In genomic region chr17:57001228-57001627, GRCm38 (mm10) we compare ENCODE assay signal across 28 mouse cellular contexts. TPM values are rescaled to one million over a fixed set of nuclear protein-coding genes. Genes with fewer than 3 reads are reported as not detected.
DNase-seq lines count a peak whose midpoint lies in the region; ATAC-seq and TF ChIP-seq lines count a peak whose summit lies in the region.
"Had no signal": no experiment of that assay in that cellular context is flagged by ENCODE, and none has a peak within 500 bp of the region (broad histone marks: within the 10 kb centered on the region; RNA-seq: fewer than 3 reads in every experiment).

No protein-coding gene starts in this region.

- no peak for TF ChIP-seq CTCF in Patski (IDR thresholded peaks at IDR 0.05)

- H3K9me3 ChIP-seq in heart, embryonic 13.5 days = no peaks in the 10 kb centered on the region
- no peaks in the 10 kb centered on the region for H3K9me3 ChIP-seq in limb, embryonic 15.5 days
- H3K9me3 ChIP-seq in limb, embryonic 10.5 days (replicated peaks) = no peaks in the 10 kb centered on the region
- H3K9me3 ChIP-seq: limb, embryonic 12.5 days; lung, embryonic 15.5 days; neural tube, embryonic 12.5 days had no signal

- no peaks in the 10 kb centered on the region for H3K27me3 ChIP-seq in heart, embryonic 13.5 days (replicated peaks)
- H3K27me3 ChIP-seq in limb, embryonic 15.5 days = no peaks in the 10 kb centered on the region
- H3K27me3 ChIP-seq in limb, embryonic 10.5 days (ENCODE audit: low read depth, poor library complexity, severe bottlenecking) = no peaks in the 10 kb centered on the region
- no peaks in the 10 kb centered on the region for H3K27me3 ChIP-seq in Patski
- H3K27me3 ChIP-seq: limb, embryonic 12.5 days; lung, embryonic 15.5 days; neural tube, embryonic 12.5 days had no signal

- peak overlapping the region; percentile 71 for H3K9ac ChIP-seq in heart, embryonic 13.5 days
- no peak overlapping the region for H3K9ac ChIP-seq in limb, embryonic 15.5 days
- H3K9ac ChIP-seq: hindbrain, embryonic 14.5 days; limb, embryonic 12.5 days; lung, embryonic 15.5 days; neural tube, embryonic 12.5 days had no signal

- CTCF ChIA-PET in Patski (lab: Charles Lee) = interaction anchor here (0.9 to 1.0 kb wide), 2 partner anchors 166 to 276 kb away, joined by 3 read pairs; no protein-coding TSS in a partner anchor

- POLR2A ChIA-PET in Patski (lab: Charles Lee) = no interaction called here

- in situ Hi-C loops in Patski (cut with MboI; ENCODE audit: low pct_unique_long_range_greater_than_20kb) = no loop called here

- 15% methylated on average over 8 of the region's 8 CpGs for WGBS in heart, embryonic 13.5 days
- WGBS in limb, embryonic 15.5 days = 59% methylated on average over 8 of the region's 8 CpGs
- whole genome bisulfite sequencing in limb, embryonic 10.5 days = 67% methylated on average over 8 of the region's 8 CpGs

- H3K4me3 ChIP-seq in heart, embryonic 13.5 days = no peak overlapping the region
- H3K4me3 ChIP-seq in limb, embryonic 15.5 days = no peak overlapping the region
- no peak overlapping the region for H3K4me3 ChIP-seq in limb, embryonic 10.5 days
- H3K4me3 ChIP-seq: limb, embryonic 12.5 days; lung, embryonic 15.5 days; neural tube, embryonic 12.5 days had no signal

- no peak for DNase-seq in heart, adult 9 months (ENCODE audit: low spot score in 2 of 2)
- no peak for DNase-seq in limb, embryonic 10.5 days (ENCODE audit: low spot score)
- DNase-seq in Patski (ENCODE audit: low read depth, low spot score) = no peak
- DNase-seq in embryo, embryonic 10 days (ENCODE audit: low spot score) = no peak
- no peak for DNase-seq in urinary bladder, adult 2 months (ENCODE audit: low spot score)
- DNase-seq: cerebellum, adult 8-10 months; cerebellum, postnatal 25 days; gastrocnemius, postnatal 14 days; kidney, adult 11 months; kidney, postnatal 14 days; layer of hippocampus, adult 9-11 months; right cerebral cortex, adult 18-20 months; spleen, adult 18-20 months; thymus, postnatal 14 days had no signal

- H3K36me3 ChIP-seq in heart, embryonic 13.5 days = peaks cover 62% of the 10 kb centered on the region
- H3K36me3 ChIP-seq in limb, embryonic 15.5 days = peaks cover 67% of the 10 kb centered on the region
- peaks cover 83% of the 10 kb centered on the region for H3K36me3 ChIP-seq in limb, embryonic 10.5 days

- no peak for ATAC-seq in heart, embryonic 13.5 days (ENCODE audit: extremely low read depth, insufficient number of reproducible peaks, low FRiP score, low TSS enrichment)
- ATAC-seq in limb, embryonic 15.5 days (ENCODE audit: insufficient number of reproducible peaks, low FRiP score, low TSS enrichment, low read depth) = no peak
- peak; percentile 56 for ATAC-seq in Patski
- ATAC-seq: forebrain, embryonic 14.5 days; midbrain, embryonic 16.5 days had no signal

- peak overlapping the region; percentile 38 for H3K4me2 ChIP-seq in heart, embryonic 13.5 days
- no peak overlapping the region for H3K4me2 ChIP-seq in limb, embryonic 15.5 days
- H3K4me2 ChIP-seq: hindbrain, embryonic 14.5 days; limb, embryonic 12.5 days; liver, embryonic 11.5 days; lung, embryonic 15.5 days; midbrain, embryonic 11.5 days; neural tube, embryonic 12.5 days had no signal

- peaks cover 36% of the 10 kb centered on the region for H3K4me1 ChIP-seq in heart, embryonic 13.5 days
- peaks cover 10% of the 10 kb centered on the region for H3K4me1 ChIP-seq in limb, embryonic 15.5 days
- H3K4me1 ChIP-seq in limb, embryonic 10.5 days = peaks cover 10% of the 10 kb centered on the region

- H3K27ac ChIP-seq in heart, embryonic 13.5 days (replicated peaks) = peak overlapping the region; percentile 83
- peak overlapping the region; percentile 27; the same call in 1 of the 2 replicates for H3K27ac ChIP-seq in limb, embryonic 15.5 days
- no peak overlapping the region for H3K27ac ChIP-seq in limb, embryonic 10.5 days
- H3K27ac ChIP-seq: hindbrain, embryonic 14.5 days; limb, embryonic 12.5 days; lung, embryonic 15.5 days; neural tube, embryonic 12.5 days had no signal

RNA-seq across cellular contexts. Expression of gene Pspn, which starts 1.4 kb away (rescaled TPM):
- polyA plus RNA-seq in heart, embryonic 13.5 days (2015; fragmentation: Nextera tagmentation; extraction: Ambion mirVana) = 0.35 TPM in 1 of 2 replicates, not detected in the other
- 0.42 TPM in 1 of 2 replicates, not detected in the other for polyA plus RNA-seq in limb, embryonic 15.5 days (2015; fragmentation: Nextera tagmentation; extraction: Ambion mirVana)
- polyA plus RNA-seq in limb, embryonic 10.5 days (2016; fragmentation: Nextera tagmentation; extraction: Ambion mirVana) = not detected in 2 replicates
- 1.7 TPM for polyA plus RNA-seq in Patski (2021)
- not detected in 2 replicates for polyA plus RNA-seq in urinary bladder, adult 2 months (2012; rRNA removed)
- polyA plus RNA-seq: embryonic facial prominence, embryonic 11.5 days; limb, embryonic 12.5 days; liver, embryonic 11.5 days; liver, embryonic 16.5 days; lung, embryonic 15.5 days; neural tube, embryonic 12.5 days; stomach, embryonic 16.5 days had no signal

RNA-seq across cellular contexts. Expression of gene Alkbh7, which starts 4.1 kb away (rescaled TPM):
- polyA plus RNA-seq in heart, embryonic 13.5 days (2015; fragmentation: Nextera tagmentation; extraction: Ambion mirVana) = 45.7 and 56.8 TPM in 2 replicates
- polyA plus RNA-seq in limb, embryonic 15.5 days (2015; fragmentation: Nextera tagmentation; extraction: Ambion mirVana) = 36.3 and 39.0 TPM in 2 replicates
- polyA plus RNA-seq in limb, embryonic 10.5 days (2016; fragmentation: Nextera tagmentation; extraction: Ambion mirVana) = 44.2 and 44.9 TPM in 2 replicates
- polyA plus RNA-seq in Patski (2021) = 47.7 TPM
- polyA plus RNA-seq in urinary bladder, adult 2 months (2012; rRNA removed) = 18.1 and 20.6 TPM in 2 replicates

RNA-seq across cellular contexts. Expression of gene Gtf2f1, which starts 9.9 kb away (rescaled TPM):
- 32.8 and 35.1 TPM in 2 replicates for polyA plus RNA-seq in heart, embryonic 13.5 days (2015; fragmentation: Nextera tagmentation; extraction: Ambion mirVana)
- polyA plus RNA-seq in limb, embryonic 15.5 days (2015; fragmentation: Nextera tagmentation; extraction: Ambion mirVana) = 62.0 and 75.6 TPM in 2 replicates
- 76.4 and 80.8 TPM in 2 replicates for polyA plus RNA-seq in limb, embryonic 10.5 days (2016; fragmentation: Nextera tagmentation; extraction: Ambion mirVana)
- 104 TPM for polyA plus RNA-seq in Patski (2021)
- polyA plus RNA-seq in urinary bladder, adult 2 months (2012; rRNA removed) = 41.2 and 47.4 TPM in 2 replicates

RNA-seq across cellular contexts. Expression of gene Gm17949, which starts 10.0 kb away (rescaled TPM):
- 0.37 and 0.48 TPM in 2 replicates for polyA plus RNA-seq in heart, embryonic 13.5 days (2015; fragmentation: Nextera tagmentation; extraction: Ambion mirVana)
- polyA plus RNA-seq in limb, embryonic 15.5 days (2015; fragmentation: Nextera tagmentation; extraction: Ambion mirVana) = 0.37 and 0.40 TPM in 2 replicates
- polyA plus RNA-seq in limb, embryonic 10.5 days (2016; fragmentation: Nextera tagmentation; extraction: Ambion mirVana) = 0.20 and 0.45 TPM in 2 replicates
- not detected for polyA plus RNA-seq in Patski (2021)
- 0.18 and 0.19 TPM in 2 replicates for polyA plus RNA-seq in urinary bladder, adult 2 months (2012; rRNA removed)
- polyA plus RNA-seq: C2C12; embryonic facial prominence, embryonic 11.5 days had no signal

RNA-seq across cellular contexts. Expression of gene Clpp, which starts 11.1 kb away (rescaled TPM):
- 110 and 125 TPM in 2 replicates for polyA plus RNA-seq in heart, embryonic 13.5 days (2015; fragmentation: Nextera tagmentation; extraction: Ambion mirVana)
- polyA plus RNA-seq in limb, embryonic 15.5 days (2015; fragmentation: Nextera tagmentation; extraction: Ambion mirVana) = 136 and 142 TPM in 2 replicates
- polyA plus RNA-seq in limb, embryonic 10.5 days (2016; fragmentation: Nextera tagmentation; extraction: Ambion mirVana) = 189 and 200 TPM in 2 replicates
- polyA plus RNA-seq in Patski (2021) = 113 TPM
- polyA plus RNA-seq in urinary bladder, adult 2 months (2012; rRNA removed) = 93.9 and 105 TPM in 2 replicates
